Mouse (Mus musculus) urinary bladder, adult 2 months (tissue): ENCODE measurements around the gene Nolc1. TPM values are rescaled to one million over a fixed set of nuclear protein-coding genes. Genes with fewer than 3 reads are reported as not detected.

ENCODE experiments used
- polyA plus RNA-seq: library from polyadenylated mRNA; depleted of rRNA; stranded (reverse); fragments of >200 nt; gene quantifications from 2 replicates; pipeline ENCODE4 v1.2.3, GENCODE M21; 2012; rRNA removed

Nolc1 gene
- polyA plus RNA-seq, 1 experiment, result 27.7 TPM

Other genes with a start within 250 kb of the Nolc1 start
- 11.1 and 12.6 TPM in 2 replicates for gene Armh3, start 77.4 kb upstream of the Nolc1 start, polyA plus RNA-seq
- 6.6 and 6.7 TPM in 2 replicates for gene Hps6, start 72.4 kb upstream of the Nolc1 start, polyA plus RNA-seq
- 15.4 and 17.9 TPM in 2 replicates for gene Pprc1, start 31.0 kb upstream of the Nolc1 start, polyA plus RNA-seq
- 222 and 238 TPM in 2 replicates for gene Ldb1, start 30.6 kb upstream of the Nolc1 start, polyA plus RNA-seq
- not detected in 2 replicates for gene Elovl3, start 56.0 kb downstream of the Nolc1 start, polyA plus RNA-seq
- 0.12 and 0.19 TPM in 2 replicates for gene Pitx3, start 72.5 kb downstream of the Nolc1 start, polyA plus RNA-seq
- 56.3 and 57.5 TPM in 2 replicates for gene Gbf1, start 76.6 kb downstream of the Nolc1 start, polyA plus RNA-seq
- gene Nfkb2, start 228.5 kb downstream of the Nolc1 start, polyA plus RNA-seq, result 23.0 and 24.7 TPM in 2 replicates